Mouse (Mus musculus): ENCODE data around the gene Olfr1131. TPM values are rescaled to one million over a fixed set of nuclear protein-coding genes. Genes with fewer than 3 reads are reported as not detected.
"Not testable (repeated sequence)": the region's sequence is repeated elsewhere in the genome, so short reads cannot be mapped to it uniquely, and the experiment has no call there.

The Olfr1131 gene
- polyA plus RNA-seq (2012; ENCODE audit: insufficient read depth, insufficient read length, low replicate concordance, missing spikeins): not detected in 2 replicates

GRCm38 (mm10) chr2:87626804-87627203, at the start of gene Olfr1131:
Olfr1131 (plus strand) TSS chr2:87627104.
- Histone ChIP-seq H3K4me1 (ENCODE audit: control insufficient read depth, insufficient read depth, low read length) (no peaks in the 10 kb centered on the region), H3K4me3 (ENCODE audit: insufficient read depth, low read depth, low read length) (no peak within 1 kb of the TSS), H3K27ac (ENCODE audit: insufficient read depth, low read depth, low read length) (no peak within 1 kb of the TSS)
- TF ChIP-seq POLR2A (IDR thresholded peaks at IDR 0.05; ENCODE audit: insufficient read depth, low read depth, low read length) (no peak), CTCF (IDR thresholded peaks at IDR 0.05; ENCODE audit: insufficient read depth, low read depth, low read length) (no peak)
- WGBS: 73% methylated on average over 3 of the region's 3 CpGs

- not testable (repeated sequence) for H3K4me1 ChIP-seq (ENCODE audit: control insufficient read depth, insufficient read depth, low read length); H3K27ac ChIP-seq (ENCODE audit: insufficient read depth, low read depth, low read length); H3K4me3 ChIP-seq (ENCODE audit: insufficient read depth, low read depth, low read length)
These were observed 21.0 kb upstream of the Olfr1131 start, which contains the start of gene Olfr1130 for GRCm38 (mm10) chr2:87605912-87606311. Olfr1130 (plus strand) TSS chr2:87606212.

GRCm38 (mm10) chr2:87637435-87637834, 10.5 kb downstream of the Olfr1131 start, which contains the start of gene Olfr1132:
Olfr1132 (minus strand) TSS chr2:87637535.
- no peak within 1 kb of the TSS for H3K4me3 ChIP-seq (ENCODE audit: insufficient read depth, low read depth, low read length)
- no peaks in the 10 kb centered on the region for H3K4me1 ChIP-seq (ENCODE audit: control insufficient read depth, insufficient read depth, low read length)
- TF ChIP-seq POLR2A (IDR thresholded peaks at IDR 0.05; ENCODE audit: insufficient read depth, low read depth, low read length): no peak
- TF ChIP-seq CTCF (IDR thresholded peaks at IDR 0.05; ENCODE audit: insufficient read depth, low read depth, low read length): no peak
- no peak within 1 kb of the TSS for H3K27ac ChIP-seq (ENCODE audit: insufficient read depth, low read depth, low read length)

GRCm38 (mm10) chr2:87642441-87642840, 15.5 kb downstream of the Olfr1131 start:
- Histone ChIP-seq H3K4me3 (ENCODE audit: insufficient read depth, low read depth, low read length) (no peak overlapping the region), H3K4me1 (ENCODE audit: control insufficient read depth, insufficient read depth, low read length) (no peaks in the 10 kb centered on the region), H3K27ac (ENCODE audit: insufficient read depth, low read depth, low read length) (no peak overlapping the region)
- no peak for TF ChIP-seq CTCF (IDR thresholded peaks at IDR 0.05; ENCODE audit: insufficient read depth, low read depth, low read length)
- TF ChIP-seq POLR2A (IDR thresholded peaks at IDR 0.05; ENCODE audit: insufficient read depth, low read depth, low read length): no peak

- no peak within 1 kb of the TSS for H3K27ac ChIP-seq (ENCODE audit: insufficient read depth, low read depth, low read length)
- H3K4me3 ChIP-seq (ENCODE audit: insufficient read depth, low read depth, low read length): no peak within 1 kb of the TSS
- no peak for TF ChIP-seq POLR2A (IDR thresholded peaks at IDR 0.05; ENCODE audit: insufficient read depth, low read depth, low read length)
- TF ChIP-seq CTCF (IDR thresholded peaks at IDR 0.05; ENCODE audit: insufficient read depth, low read depth, low read length): no peak
- no peaks in the 10 kb centered on the region for H3K4me1 ChIP-seq (ENCODE audit: control insufficient read depth, insufficient read depth, low read length)
These were observed 20.4 kb downstream of the Olfr1131 start, which contains the start of gene Olfr1133 for GRCm38 (mm10) chr2:87647274-87647673. Olfr1133 (minus strand) TSS chr2:87647374.

GRCm38 (mm10) chr2:87658360-87658759, 31.5 kb downstream of the Olfr1131 start, which contains the start of gene Olfr1134:
Olfr1134 (minus strand) TSS chr2:87658460.
- no peak for TF ChIP-seq POLR2A (IDR thresholded peaks at IDR 0.05; ENCODE audit: insufficient read depth, low read depth, low read length)
- no peak for TF ChIP-seq CTCF (IDR thresholded peaks at IDR 0.05; ENCODE audit: insufficient read depth, low read depth, low read length)
- WGBS: 84% methylated on average over 2 of the region's 2 CpGs
- H3K27ac ChIP-seq (ENCODE audit: insufficient read depth, low read depth, low read length): no peak within 1 kb of the TSS
- no peak within 1 kb of the TSS for H3K4me3 ChIP-seq (ENCODE audit: insufficient read depth, low read depth, low read length)
- H3K4me1 ChIP-seq (ENCODE audit: control insufficient read depth, insufficient read depth, low read length): no peaks in the 10 kb centered on the region

GRCm38 (mm10) chr2:87673564-87673963, 46.7 kb downstream of the Olfr1131 start, which contains the start of gene Olfr1135:
Olfr1135 (minus strand) TSS chr2:87673664.
- Histone ChIP-seq H3K27ac (ENCODE audit: insufficient read depth, low read depth, low read length) (no peak within 1 kb of the TSS), H3K4me1 (ENCODE audit: control insufficient read depth, insufficient read depth, low read length) (no peaks in the 10 kb centered on the region), H3K4me3 (ENCODE audit: insufficient read depth, low read depth, low read length) (no peak within 1 kb of the TSS)
- 5% methylated on average over 1 of the region's 1 CpGs for WGBS
- no peak for TF ChIP-seq CTCF (IDR thresholded peaks at IDR 0.05; ENCODE audit: insufficient read depth, low read depth, low read length)
- no peak for TF ChIP-seq POLR2A (IDR thresholded peaks at IDR 0.05; ENCODE audit: insufficient read depth, low read depth, low read length)

Other genes with a start within 250 kb of the Olfr1131 start
- not detected in 2 replicates for gene Olfr1122, start 241.3 kb upstream of the Olfr1131 start, polyA plus RNA-seq (2012; ENCODE audit: insufficient read depth, insufficient read length, low replicate concordance, missing spikeins)
- gene Olfr1123, start 210.5 kb upstream of the Olfr1131 start, polyA plus RNA-seq (2012; ENCODE audit: insufficient read depth, insufficient read length, low replicate concordance, missing spikeins): not detected in 2 replicates
- not detected in 2 replicates for gene Olfr1124, start 196.8 kb upstream of the Olfr1131 start, polyA plus RNA-seq (2012; ENCODE audit: insufficient read depth, insufficient read length, low replicate concordance, missing spikeins)
- not detected in 2 replicates for gene Olfr1126, start 173.1 kb upstream of the Olfr1131 start, polyA plus RNA-seq (2012; ENCODE audit: insufficient read depth, insufficient read length, low replicate concordance, missing spikeins)
- not detected in 2 replicates for gene Pramel7, start 130.0 kb upstream of the Olfr1131 start, polyA plus RNA-seq (2012; ENCODE audit: insufficient read depth, insufficient read length, low replicate concordance, missing spikeins)
- gene Pramel6, start 120.5 kb upstream of the Olfr1131 start, polyA plus RNA-seq (2012; ENCODE audit: insufficient read depth, insufficient read length, low replicate concordance, missing spikeins): not detected in 2 replicates
- gene Olfr153, start 95.3 kb upstream of the Olfr1131 start, polyA plus RNA-seq (2012; ENCODE audit: insufficient read depth, insufficient read length, low replicate concordance, missing spikeins): not detected in 2 replicates
- not detected in 2 replicates for gene Olfr1128, start 81.6 kb upstream of the Olfr1131 start, polyA plus RNA-seq (2012; ENCODE audit: insufficient read depth, insufficient read length, low replicate concordance, missing spikeins)
- not detected in 2 replicates for gene Olfr1129, start 53.2 kb upstream of the Olfr1131 start, polyA plus RNA-seq (2012; ENCODE audit: insufficient read depth, insufficient read length, low replicate concordance, missing spikeins)
- not detected in 2 replicates for gene Olfr1130, start 20.9 kb upstream of the Olfr1131 start, polyA plus RNA-seq (2012; ENCODE audit: insufficient read depth, insufficient read length, low replicate concordance, missing spikeins)
- gene Olfr1132, start 10.4 kb downstream of the Olfr1131 start, polyA plus RNA-seq (2012; ENCODE audit: insufficient read depth, insufficient read length, low replicate concordance, missing spikeins): not detected in 2 replicates
- not detected in 2 replicates for gene Olfr1133, start 20.3 kb downstream of the Olfr1131 start, polyA plus RNA-seq (2012; ENCODE audit: insufficient read depth, insufficient read length, low replicate concordance, missing spikeins)
- not detected in 2 replicates for gene Olfr1134, start 31.4 kb downstream of the Olfr1131 start, polyA plus RNA-seq (2012; ENCODE audit: insufficient read depth, insufficient read length, low replicate concordance, missing spikeins)
- gene Olfr1135, start 46.6 kb downstream of the Olfr1131 start, polyA plus RNA-seq (2012; ENCODE audit: insufficient read depth, insufficient read length, low replicate concordance, missing spikeins): not detected in 2 replicates
- not detected in 2 replicates for gene Olfr1136, start 66.8 kb downstream of the Olfr1131 start, polyA plus RNA-seq (2012; ENCODE audit: insufficient read depth, insufficient read length, low replicate concordance, missing spikeins)
- gene Olfr1137, start 86.1 kb downstream of the Olfr1131 start, polyA plus RNA-seq (2012; ENCODE audit: insufficient read depth, insufficient read length, low replicate concordance, missing spikeins): not detected in 2 replicates
- gene Olfr1138, start 112.9 kb downstream of the Olfr1131 start, polyA plus RNA-seq (2012; ENCODE audit: insufficient read depth, insufficient read length, low replicate concordance, missing spikeins): not detected in 2 replicates
- gene Olfr1140, start 116.6 kb downstream of the Olfr1131 start, polyA plus RNA-seq (2012; ENCODE audit: insufficient read depth, insufficient read length, low replicate concordance, missing spikeins): not detected in 2 replicates
- not detected in 2 replicates for gene Olfr1141, start 126.9 kb downstream of the Olfr1131 start, polyA plus RNA-seq (2012; ENCODE audit: insufficient read depth, insufficient read length, low replicate concordance, missing spikeins)
- not detected in 2 replicates for gene Olfr152, start 152.4 kb downstream of the Olfr1131 start, polyA plus RNA-seq (2012; ENCODE audit: insufficient read depth, insufficient read length, low replicate concordance, missing spikeins)
- gene Olfr1143, start 173.5 kb downstream of the Olfr1131 start, polyA plus RNA-seq (2012; ENCODE audit: insufficient read depth, insufficient read length, low replicate concordance, missing spikeins): not detected in 2 replicates
- not detected in 2 replicates for gene Olfr1145, start 182.7 kb downstream of the Olfr1131 start, polyA plus RNA-seq (2012; ENCODE audit: insufficient read depth, insufficient read length, low replicate concordance, missing spikeins)
- not detected in 2 replicates for gene Olfr1148, start 203.4 kb downstream of the Olfr1131 start, polyA plus RNA-seq (2012; ENCODE audit: insufficient read depth, insufficient read length, low replicate concordance, missing spikeins)
- gene Olfr1150-ps1, start 216.9 kb downstream of the Olfr1131 start, polyA plus RNA-seq (2012; ENCODE audit: insufficient read depth, insufficient read length, low replicate concordance, missing spikeins): not detected in 2 replicates
- not detected in 2 replicates for gene Olfr1151, start 228.8 kb downstream of the Olfr1131 start, polyA plus RNA-seq (2012; ENCODE audit: insufficient read depth, insufficient read length, low replicate concordance, missing spikeins)
- not detected in 2 replicates for gene Olfr1152, start 239.4 kb downstream of the Olfr1131 start, polyA plus RNA-seq (2012; ENCODE audit: insufficient read depth, insufficient read length, low replicate concordance, missing spikeins)